Mouse (Mus musculus): Measurements from ENCODE around the gene Twnk.

DNA sequence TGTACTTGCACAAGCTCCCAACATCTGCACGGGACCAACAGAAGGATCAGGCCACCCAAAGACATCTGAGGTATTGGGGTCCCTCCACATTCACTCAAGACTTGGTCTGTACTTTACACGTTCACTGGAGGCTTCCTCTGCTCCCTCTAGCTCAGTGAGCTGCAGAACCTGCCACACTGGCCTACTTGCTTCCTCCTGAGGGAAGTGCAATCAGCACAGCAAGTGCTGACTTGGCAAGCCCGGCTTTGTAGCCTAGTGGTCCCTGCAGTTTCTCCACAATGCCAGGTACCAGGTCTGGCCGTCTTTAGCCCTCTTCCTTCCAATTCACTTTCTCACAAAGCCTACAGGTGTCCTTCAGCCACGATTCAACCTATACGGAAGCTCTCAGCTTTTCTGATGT, 18.5 kb upstream of the Twnk start:
- no peak for TF ChIP-seq GATA1 (IDR thresholded peaks at IDR 0.05; ENCODE audit: borderline replicate concordance, low read length)
- TF ChIP-seq FLI1 (IDR thresholded peaks at IDR 0.05; ENCODE audit: low read length), result no peak
